Mouse (Mus musculus): ENCODE data around the gene Tjp2. TPM values are rescaled to one million over a fixed set of nuclear protein-coding genes. Genes with fewer than 3 reads are reported as not detected.
"Not testable (repeated sequence)": the region's sequence is repeated elsewhere in the genome, so short reads cannot be mapped to it uniquely, and the experiment has no call there.

Tjp2 gene
- total RNA-seq, 2 experiments from 2014 or later, result 18.2 to 21.3 TPM

DNA sequence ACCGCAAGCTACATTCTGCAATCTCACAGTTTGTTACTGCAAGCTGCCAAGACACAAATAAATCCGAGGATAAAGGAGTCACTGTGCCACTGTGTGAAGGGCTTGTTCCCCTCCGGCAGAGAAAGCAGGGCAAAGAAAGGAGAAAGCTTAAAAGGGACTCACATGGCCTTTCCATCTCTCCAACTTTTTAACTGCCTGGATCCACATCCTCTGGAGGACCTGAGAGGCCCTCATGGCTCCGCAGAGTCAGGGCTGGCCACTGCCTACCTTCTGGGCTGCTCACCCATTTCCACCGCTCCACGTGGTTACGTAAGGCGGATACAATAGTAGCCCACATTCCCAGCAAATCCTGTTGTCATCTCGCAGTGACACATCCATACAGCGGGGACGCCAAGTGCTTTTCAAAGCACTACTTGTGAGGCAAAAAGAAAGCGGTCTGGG lies 82.2 kb downstream of the Tjp2 start:
- DNase-seq, result no peak
- intact Hi-C loops (cut with DNase I), result no loop called here

DNA sequence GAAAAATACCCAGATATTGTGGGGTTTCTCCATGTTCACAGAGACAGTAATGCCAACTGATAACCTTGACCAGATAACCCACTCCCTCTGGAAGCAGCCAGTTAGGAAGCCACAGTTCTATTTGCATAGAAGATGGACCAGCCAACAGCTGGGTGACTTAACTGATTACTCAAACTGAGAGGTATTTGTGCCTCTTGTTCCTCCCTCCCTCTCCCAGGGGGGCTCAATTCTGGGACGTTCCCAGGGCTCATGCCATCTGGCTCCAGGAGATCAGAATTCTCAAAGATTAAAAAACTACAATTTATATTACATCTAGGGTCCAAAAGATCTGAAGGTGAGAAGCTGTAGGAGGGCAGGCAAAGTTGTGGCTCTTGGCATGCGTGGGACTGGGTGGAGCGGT lies 84.5 kb downstream of the Tjp2 start:
- DNase-seq, result no peak
- intact Hi-C loops (cut with DNase I), result no loop called here

DNA sequence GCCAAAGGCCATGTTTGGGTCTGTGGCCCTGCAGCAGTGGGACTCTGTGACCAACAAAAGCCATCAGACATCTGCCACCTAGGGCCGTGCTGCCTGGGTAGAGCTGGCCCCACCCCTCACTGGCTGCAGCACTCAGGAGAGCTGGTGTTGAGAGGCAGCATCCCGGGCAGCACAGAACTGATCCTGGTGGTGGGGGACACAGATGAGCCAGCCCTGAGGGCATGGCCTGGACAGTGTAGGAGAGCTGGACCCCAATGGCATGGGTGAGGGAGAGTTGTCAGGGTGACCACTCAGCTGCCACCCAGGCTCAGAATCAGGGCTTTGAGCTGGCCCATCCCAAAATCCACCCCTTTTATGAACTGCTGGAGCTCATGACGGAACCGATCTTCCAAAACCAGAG lies 87.4 kb downstream of the Tjp2 start:
- DNase-seq, result no peak
- intact Hi-C loops (cut with DNase I), result no loop called here

DNA sequence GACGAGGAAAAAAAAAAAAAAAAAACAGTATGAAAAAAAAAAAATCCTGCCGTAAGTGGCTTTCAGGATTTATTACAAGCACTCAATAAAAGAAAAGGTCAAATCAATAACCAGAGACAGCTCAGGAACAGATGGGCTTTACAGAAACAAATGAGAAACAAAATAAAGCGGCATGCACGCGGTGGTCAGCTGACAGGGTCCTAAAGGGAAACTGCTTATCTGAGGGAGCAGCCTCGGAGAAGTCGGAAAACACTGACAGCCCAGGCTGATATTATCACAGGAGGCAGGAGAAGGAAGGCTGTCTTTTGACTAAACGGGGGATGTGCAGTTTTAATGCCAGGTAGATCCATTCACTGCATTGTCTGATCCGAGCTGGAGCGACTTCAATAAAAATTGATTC lies 89.8 kb downstream of the Tjp2 start:
- no peak for DNase-seq
- intact Hi-C loops (cut with DNase I), result no loop called here

DNA sequence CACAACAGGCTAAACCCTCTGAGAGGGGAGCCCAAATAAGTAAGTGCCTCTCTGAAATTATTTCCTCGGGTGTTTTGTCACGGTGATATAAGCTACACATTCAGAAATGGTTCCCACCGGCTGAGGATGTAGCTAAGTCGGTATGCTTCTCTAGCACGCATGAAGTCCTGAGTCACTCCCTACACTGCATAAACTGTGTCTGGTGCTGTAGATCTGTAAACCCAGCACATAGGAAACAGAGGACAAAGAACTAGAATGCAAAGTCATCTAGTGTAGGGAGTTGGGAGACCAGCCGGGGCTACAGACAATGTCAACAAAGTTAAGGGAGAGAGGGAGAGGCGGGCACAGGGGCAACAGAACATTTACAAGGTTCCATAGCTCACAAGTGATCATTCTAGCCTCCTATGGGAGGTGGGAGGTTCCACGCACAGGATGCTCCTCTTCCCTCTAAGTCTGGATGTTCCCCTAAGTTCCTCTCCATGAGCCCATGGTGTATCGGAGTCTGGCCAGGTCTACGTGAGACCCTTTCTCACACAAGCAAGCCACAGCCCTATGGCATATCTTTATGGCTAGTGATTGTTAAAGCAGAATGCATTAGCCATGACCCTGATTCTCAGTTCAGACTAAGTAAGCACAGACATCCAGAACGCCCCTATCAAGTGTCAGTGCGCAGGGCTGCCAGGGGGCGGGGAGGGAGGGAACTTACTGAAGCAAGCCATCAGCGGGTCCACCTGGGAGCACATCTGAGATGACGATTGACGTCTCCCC lies 90.5 kb downstream of the Tjp2 start:
- no peak for DNase-seq
- intact Hi-C loops (cut with DNase I), result no loop called here

DNA sequence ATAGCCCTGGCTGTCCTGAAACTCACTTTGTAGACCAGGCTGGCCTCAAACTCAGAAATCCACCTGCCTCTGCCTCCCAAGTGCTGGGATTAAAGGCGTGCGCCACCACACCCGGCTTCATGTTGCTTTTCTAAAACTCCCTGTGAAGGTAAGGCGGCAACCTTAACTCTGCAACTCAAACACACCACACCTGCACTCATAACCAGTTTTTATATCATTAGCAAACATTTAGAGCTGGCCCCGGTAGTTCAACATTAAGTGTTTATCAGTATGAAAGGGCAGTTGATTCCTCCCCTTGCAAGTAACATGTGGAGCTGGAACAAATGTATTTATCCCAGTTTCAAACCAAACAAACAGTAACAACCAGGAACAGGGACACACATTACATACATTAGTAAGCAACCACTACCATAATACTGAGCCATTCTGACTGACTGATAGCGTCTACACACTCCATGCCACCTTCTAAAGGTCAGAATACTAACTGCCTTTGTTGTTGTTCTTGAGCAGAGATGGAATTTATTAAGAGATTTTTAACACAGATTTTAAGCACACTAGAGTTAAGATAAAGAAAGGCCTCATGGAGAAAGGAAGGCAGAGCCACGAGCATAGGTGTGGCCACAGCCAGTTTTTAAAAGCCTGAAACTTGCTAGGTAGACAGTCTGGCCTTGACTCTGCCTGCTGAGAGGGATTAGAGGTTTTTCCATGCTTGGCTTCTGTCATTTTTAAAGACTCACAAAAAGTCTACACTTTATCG lies 101.1 kb downstream of the Tjp2 start:
- intact Hi-C loops (cut with DNase I), result no loop called here
- DNase-seq, result no peak

DNA sequence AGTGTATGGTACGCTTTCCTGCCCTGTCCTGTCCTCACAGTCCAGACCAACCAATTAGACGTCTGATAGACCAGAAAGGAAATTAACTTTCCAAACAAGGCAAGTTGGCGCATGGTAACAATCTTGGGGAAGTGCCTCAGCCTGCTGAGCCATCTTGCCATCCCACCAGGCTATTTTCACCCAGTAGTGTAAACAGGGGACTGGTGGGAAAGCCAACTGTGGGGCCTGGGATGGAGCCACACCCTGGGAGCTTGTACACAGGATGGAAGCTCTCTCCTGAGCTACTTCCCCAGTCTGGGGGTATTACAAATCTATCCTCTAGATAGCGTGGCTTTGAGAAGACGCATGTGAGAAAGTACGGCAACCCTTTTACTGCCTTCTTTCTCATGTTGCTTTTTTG lies 101.7 kb downstream of the Tjp2 start:
- intact Hi-C loops (cut with DNase I), result no loop called here
- DNase-seq, result no peak

DNA sequence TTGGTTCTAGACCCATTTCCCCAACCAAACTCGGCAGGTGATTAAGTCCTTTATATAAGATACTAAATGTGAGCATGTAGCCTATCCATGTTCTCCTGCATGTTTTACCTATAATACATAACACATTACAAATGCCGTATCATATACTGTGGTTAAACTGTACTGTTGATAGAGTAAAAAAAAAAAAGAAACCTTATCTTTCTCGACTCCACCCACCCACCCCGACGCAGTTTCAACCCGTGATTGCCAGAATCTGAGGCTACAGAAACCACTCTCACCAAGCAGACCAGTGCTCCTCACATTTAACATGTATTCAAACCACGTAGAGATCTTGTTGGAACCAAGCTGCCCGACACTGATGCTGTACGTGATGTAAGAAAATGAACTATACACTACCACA lies 102.2 kb downstream of the Tjp2 start:
- no peak for DNase-seq
- intact Hi-C loops (cut with DNase I), result no loop called here

DNA sequence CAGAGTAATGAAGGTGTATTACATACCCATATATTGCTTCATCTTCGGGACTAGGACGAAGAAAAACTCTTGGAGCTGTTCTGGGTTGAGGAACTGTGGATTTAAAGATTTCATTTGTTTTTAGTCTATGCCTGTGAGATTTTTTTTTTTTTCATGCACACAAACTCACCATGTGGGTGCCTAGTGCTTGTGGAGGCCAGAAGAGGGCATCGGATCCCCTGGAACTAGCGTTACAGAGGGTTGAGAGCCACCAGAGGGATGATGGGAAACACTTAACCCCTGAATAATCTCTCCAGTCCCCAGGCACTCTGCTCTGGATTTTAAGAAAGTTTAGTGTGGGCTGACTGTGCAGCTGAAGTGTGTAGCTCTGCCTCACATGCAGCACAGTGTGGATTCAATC lies 104.0 kb downstream of the Tjp2 start:
- intact Hi-C loops (cut with DNase I), result no loop called here
- no peak for DNase-seq

DNA sequence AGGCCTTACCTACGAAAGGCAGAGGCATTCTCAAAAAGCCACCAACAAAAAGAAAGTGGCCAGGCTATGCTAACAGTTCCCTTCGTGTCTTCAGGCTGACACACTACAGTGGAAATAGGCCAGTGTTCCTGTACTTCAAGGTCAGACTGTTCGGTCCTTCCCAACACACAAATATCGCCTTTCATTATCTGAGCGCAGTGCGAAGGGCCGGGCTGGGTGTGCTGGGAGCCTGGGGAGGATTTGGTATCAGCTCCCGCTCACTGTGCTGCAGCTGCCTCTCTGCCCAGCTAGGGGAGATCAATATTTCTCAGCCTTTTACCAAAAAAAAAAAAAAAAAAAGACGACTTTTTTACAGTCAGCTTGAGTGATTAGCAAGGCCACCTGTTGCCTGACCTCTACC lies 106.1 kb downstream of the Tjp2 start:
- DNase-seq, result no peak
- intact Hi-C loops (cut with DNase I), result no loop called here

DNA sequence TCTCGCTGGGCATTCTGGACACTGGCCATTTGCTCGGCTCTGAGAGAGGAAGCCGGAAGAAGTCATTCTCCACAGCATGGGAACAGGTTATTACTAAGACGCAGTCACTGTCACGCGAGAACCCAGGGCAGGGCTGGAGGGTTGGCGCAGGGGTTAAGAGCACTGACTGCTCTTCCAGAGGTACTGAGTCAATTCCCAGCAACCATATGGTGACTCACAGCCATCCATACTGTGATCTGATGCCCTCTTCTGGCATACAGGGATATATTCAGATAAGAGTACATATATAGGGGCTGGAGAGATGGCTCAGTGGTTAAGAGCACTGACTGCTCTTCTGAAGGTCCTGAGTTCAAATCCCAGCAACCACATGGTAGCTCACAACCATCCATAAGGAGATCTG lies 113.2 kb downstream of the Tjp2 start:
- intact Hi-C loops (cut with DNase I), result no loop called here
- no peak for DNase-seq

DNA sequence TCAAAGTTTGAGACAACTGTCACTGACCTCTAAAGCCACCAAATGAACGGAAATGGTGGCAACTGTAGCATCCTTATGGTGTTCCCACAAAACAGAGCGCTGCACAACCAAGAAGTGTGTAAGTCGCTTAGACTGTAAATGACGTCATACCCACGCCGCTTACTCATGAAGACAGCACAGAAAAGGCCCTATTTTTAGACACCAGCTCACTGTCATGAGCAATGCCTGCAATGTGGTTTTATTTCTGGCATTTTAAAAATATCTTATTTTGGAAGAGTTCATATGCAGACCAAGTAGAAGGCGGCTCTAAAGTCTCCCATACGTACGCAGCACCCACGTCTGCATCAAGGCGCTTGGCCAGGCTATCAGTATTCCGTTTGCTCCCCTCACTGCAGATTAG lies 117.1 kb downstream of the Tjp2 start:
- intact Hi-C loops (cut with DNase I), result no loop called here
- DNase-seq, result no peak

DNA sequence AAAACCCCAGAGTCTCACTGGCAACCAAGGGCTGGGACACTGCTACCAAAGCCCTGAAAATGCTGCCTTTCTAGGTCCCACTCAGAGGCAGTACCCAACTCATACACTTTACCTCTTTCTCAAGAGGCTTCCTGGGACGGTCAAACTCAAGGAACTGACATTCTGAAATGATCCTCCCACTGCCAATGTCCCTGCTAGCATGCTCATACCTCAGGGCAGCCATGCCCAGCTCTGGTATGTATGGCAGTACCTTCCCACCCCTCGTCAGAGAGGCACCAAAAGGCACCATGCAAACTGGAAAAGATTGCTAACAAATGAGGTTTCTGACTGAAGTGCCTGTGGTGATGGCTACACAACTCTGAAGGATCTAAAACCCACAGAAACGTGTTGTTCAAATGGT lies 121.0 kb downstream of the Tjp2 start:
- intact Hi-C loops (cut with DNase I), result loop anchor here (5.0 kb wide), 3 partner anchors 72 to 168 kb away; partner anchors contain the start of gene Fam189a2
- no peak for DNase-seq

DNA sequence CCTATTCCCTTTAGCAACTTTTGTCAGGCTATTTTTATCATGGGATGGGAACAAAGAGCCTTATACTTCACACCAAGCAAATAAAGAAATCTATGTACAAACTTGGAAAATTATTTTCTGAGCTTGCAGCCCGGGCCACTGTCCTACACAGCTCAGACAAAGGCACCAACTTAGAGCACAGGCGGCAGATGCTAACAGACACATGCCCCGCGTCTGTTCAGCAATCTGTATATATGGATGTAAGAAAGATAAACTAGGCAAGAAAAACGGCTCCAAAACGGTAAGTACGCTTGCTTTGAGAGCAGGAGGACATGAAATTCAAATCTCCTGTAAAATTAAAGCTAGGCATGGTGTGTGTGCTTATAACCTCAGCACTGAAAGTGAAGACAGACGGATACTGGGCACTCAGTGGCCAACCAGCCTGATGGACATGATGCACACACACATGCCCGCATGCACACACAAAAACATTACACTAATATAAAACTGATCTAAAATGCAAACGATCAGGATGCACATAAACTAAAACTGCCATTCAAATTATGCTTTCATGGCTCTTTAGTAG lies 122.2 kb downstream of the Tjp2 start:
- intact Hi-C loops (cut with DNase I), result loop anchor here (5.0 kb wide), 3 partner anchors 70 to 170 kb away; partner anchors contain the start of gene Fam189a2
- no peak for DNase-seq

DNA sequence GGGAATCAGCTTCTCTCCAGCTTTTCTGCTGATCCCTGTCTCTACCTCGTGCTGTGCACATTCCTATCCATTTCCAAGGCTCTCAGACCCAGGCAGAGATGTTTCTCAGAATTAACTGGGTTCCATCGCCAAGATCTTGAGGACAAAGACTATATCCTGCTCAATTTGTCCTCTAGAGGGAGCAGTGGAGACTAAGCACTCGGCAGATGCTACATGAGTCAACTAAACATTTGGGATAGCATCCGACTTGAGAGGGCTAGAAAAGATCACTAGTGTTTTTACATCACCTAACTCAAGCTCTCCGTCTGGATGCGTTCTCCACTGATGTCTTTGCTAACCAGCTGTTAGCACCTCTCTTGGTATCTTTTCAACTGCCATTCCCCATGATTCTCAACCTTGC lies 123.6 kb downstream of the Tjp2 start:
- no peak for DNase-seq

DNA sequence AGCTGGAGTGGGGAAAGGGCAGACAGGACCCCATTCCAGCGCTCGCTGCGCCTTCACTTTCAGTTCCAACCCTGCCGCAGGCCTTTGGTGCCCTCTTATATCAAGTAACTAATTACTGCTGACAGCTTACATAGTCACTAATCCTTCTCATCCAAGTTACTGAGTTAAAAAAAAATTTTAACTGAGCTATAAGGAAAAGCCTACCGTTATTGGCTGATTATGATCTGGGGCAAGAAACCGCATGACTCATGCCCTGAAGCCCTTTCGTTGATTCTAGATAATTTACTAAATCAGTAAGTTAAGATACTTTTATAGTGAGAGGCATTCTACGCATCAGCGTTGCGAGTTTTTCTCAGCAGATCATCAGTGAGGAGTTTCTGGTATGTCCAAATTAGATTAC lies 126.1 kb downstream of the Tjp2 start:
- intact Hi-C loops (cut with DNase I), result no loop called here
- no peak for DNase-seq

More for the DNA sequence above, 123.6 kb downstream of the Tjp2 start:
- intact Hi-C loops (cut with DNase I), result loop anchor here (5.0 kb wide), 3 partner anchors 69 to 171 kb away; partner anchors contain the start of gene Fam189a2

DNA sequence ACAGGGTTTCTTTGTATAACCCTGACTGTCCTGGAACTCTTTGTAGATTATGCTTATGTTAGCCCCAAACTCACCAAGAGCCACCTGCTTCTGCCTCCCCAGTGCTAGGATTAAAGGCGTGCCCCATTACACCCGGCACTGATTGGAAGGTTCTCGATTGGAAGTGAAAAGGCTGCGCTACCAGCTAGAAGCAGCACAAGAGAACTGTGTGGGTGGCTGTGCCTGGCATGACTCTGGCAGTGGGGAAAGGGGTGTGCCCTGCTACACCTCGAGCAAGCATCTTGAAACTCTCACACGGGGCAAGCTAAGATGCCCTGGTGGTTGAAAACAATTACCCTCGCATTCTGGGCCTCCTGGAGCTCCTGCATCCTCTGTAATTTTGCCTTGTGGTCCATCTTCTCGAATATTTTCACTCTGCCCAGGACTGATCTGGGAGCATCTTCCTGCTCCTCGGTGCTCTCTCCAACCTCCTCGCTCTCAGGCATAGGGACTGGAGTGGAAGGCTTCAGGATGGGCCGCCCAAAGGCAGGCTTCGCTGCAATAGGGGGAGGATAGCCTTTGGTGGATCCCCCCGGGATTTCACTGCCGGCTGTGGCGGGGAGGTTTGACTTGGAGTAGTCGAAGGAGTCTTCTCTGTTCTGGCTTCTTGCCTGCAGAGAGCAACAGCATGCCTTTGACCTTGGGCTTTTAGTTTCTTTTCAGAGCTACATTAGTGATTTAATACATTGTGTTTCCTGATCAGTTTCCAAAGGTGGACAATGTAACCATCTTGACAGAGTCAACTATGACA lies 127.0 kb downstream of the Tjp2 start:
- intact Hi-C loops (cut with DNase I), result no loop called here
- DNase-seq, result no peak

DNA sequence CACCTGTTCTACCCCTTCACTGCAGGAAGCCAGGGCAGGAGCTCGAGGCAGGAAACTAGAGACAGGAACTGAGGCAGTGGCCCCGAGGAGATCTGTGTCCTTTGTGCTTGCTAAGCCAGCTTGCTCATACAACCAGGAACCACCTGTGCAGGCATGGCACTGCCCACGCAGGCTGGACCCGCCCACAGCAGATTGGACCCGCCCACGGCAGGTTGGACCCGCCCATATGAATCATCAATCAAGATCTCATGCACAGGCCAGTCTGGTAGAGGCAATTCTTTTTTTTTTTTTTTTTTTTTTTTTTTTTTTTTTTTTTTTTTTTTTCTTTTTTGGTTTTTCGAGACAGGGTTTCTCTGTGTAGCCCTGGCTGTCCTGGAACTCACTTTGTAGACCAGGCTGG lies 132.8 kb downstream of the Tjp2 start:
- intact Hi-C loops (cut with DNase I); DNase-seq: not testable (repeated sequence)

DNA sequence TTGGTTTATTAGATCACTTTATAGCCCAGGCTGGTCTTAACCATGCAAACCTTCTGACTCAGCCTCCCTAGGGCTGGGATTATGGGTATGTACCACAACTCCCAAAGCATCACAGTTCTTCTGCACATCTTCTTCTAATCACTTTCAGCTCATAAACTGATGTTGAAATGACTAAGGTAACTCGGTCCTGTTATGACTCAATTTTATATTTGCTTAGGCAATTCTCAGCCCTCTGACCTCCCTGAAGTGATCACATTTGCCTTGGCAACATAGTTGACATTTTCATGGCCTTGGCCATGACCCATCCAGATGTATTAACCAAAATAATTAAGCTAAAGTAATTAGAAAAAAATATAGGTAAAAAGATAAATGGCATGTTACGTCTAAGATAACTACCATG lies 134.5 kb downstream of the Tjp2 start:
- intact Hi-C loops (cut with DNase I), result no loop called here

DNA sequence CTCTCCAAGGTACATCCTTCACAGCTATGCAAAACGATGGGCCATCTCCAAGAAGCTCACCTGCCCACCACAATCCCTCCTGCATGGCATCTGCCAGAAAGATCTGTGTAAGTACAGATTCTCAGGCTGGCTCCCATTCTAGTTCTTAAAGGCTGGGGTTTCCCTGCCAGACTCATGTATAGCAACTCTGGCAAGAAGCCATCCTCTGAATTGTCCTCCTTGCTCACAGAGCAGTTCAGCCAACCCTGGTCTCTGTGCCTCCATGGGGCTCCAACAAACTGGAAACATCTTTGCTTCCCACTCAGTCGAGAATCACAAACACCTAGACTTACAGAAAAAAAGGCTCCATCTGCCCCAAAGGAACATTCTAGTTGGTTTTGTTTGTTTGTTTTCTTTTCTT lies 139.5 kb downstream of the Tjp2 start:
- DNase-seq, result no peak
- intact Hi-C loops (cut with DNase I), result no loop called here

More for the DNA sequence above, 134.5 kb downstream of the Tjp2 start:
- DNase-seq, result no peak
